Mouse (Mus musculus) G1E (cell line): ENCODE data around the gene Jade1.

ENCODE experiments used
- CTCF ChIP-seq: IDR thresholded peaks from 2 replicates; pipeline ENCODE4 v1.5.1; 2012; ENCODE audit warnings: low read depth, low read length, inconsistent platforms, mixed read lengths
- GATA2 ChIP-seq: IDR thresholded peaks from 2 replicates; pipeline ENCODE4 v1.6.1; 2012; ENCODE audit warnings: low read depth, low read length, inconsistent platforms, borderline replicate concordance

DNA sequence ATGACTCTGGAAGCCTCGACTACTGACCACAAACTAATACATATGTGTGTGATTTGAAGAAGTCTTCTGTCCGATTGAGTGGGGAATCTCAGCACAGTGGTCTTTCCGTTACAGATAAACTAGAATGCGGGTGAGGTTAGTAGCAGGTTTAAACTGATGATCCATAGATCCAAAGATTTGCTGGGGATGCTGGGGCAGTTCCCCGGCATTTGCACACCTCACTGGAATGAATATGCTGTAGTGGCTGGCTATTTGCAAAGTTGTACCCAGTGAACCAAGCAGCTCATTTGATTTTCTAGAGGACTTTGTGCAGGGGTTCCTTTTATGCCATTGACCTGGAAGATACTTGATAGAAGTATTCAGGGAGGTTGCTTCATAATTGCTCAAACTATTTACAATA lies 53.5 kb downstream of the Jade1 start:
- no peak for TF ChIP-seq CTCF
- TF ChIP-seq GATA2: no peak
